In the genomic region with DNA sequence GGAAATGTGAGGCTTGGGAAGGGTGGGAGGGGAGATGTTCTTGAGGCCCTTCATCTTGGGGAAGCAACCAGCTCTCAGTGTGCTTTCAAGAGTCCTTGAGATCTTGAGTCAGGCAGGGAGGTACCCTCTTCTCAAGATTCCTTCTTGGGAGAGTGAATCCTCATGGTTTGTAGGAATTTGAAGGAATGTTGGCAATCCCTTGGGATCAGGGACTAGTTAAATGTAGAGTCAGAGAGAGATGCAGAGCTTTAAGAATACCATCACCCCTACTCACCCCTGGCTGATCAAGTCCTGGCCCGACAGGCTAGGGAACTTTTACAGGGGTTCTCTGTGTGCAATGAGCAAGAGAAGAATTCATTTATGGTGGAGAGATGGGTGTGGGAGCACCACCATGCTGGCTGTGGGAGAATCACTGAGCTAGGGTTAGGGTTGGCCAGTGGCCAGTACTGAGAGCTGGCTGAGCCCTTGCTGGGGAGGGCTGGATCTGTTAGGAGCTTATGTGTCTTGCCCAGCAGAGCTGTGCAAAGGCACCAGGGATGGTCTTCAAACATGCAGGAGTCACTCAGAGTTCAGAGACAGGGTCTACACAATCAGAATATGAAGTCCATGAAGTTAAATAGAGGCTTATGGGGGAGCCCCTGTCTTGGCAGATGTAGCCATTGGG, we compare ENCODE assay signal across 24 mouse cellular contexts. TPM values are rescaled to one million over a fixed set of nuclear protein-coding genes. Genes with fewer than 3 reads are reported as not detected.
"Had no signal": no experiment of that assay in that cellular context is flagged by ENCODE, and none has a peak within 500 bp of the region (broad histone marks: within the 10 kb centered on the region; RNA-seq: fewer than 3 reads in every experiment).

No protein-coding gene starts in this region.

- H3K4me3 ChIP-seq: layer of hippocampus, adult 2 months; limb, embryonic 13.5 days; liver, embryonic 15.5 days; midbrain, embryonic 12.5 days; midbrain, embryonic 15.5 days; neural tube, embryonic 12.5 days; neural tube, embryonic 15.5 days had no signal

- H3K9ac ChIP-seq: limb, embryonic 13.5 days; liver, embryonic 15.5 days; midbrain, embryonic 12.5 days; midbrain, embryonic 15.5 days; neural tube, embryonic 12.5 days; neural tube, embryonic 15.5 days had no signal

- H3K4me1 ChIP-seq: liver, embryonic 15.5 days; midbrain, embryonic 12.5 days; midbrain, embryonic 15.5 days; neural tube, embryonic 12.5 days; neural tube, embryonic 15.5 days had no signal

- H3K27ac ChIP-seq: kidney, postnatal 0 days; layer of hippocampus, adult 2 months; limb, embryonic 13.5 days; liver, embryonic 15.5 days; macrophage; midbrain, embryonic 12.5 days; midbrain, embryonic 15.5 days; neural tube, embryonic 12.5 days; neural tube, embryonic 15.5 days had no signal

- H3K36me3 ChIP-seq: liver, embryonic 15.5 days; midbrain, embryonic 12.5 days; midbrain, embryonic 15.5 days; neural tube, embryonic 12.5 days; neural tube, embryonic 15.5 days had no signal

- DNase-seq: kidney, adult 2 months; kidney, postnatal 25 days; layer of hippocampus, adult 9-11 months; layer of hippocampus, postnatal 36 days; left cerebral cortex, postnatal 4 days; lung, adult 18-20 months; right cerebral cortex, adult 18-20 months; right cerebral cortex, postnatal 14 days; right cerebral cortex, postnatal 4 days; thymus, postnatal 25 days had no signal

- H3K27me3 ChIP-seq: limb, embryonic 13.5 days; liver, embryonic 15.5 days; midbrain, embryonic 12.5 days; midbrain, embryonic 15.5 days; neural tube, embryonic 12.5 days; neural tube, embryonic 15.5 days had no signal

- H3K9me3 ChIP-seq: limb, embryonic 13.5 days; liver, embryonic 15.5 days; midbrain, embryonic 12.5 days; midbrain, embryonic 15.5 days; neural tube, embryonic 12.5 days; neural tube, embryonic 15.5 days had no signal

- H3K4me2 ChIP-seq: limb, embryonic 13.5 days; liver, embryonic 15.5 days; midbrain, embryonic 12.5 days; midbrain, embryonic 15.5 days; neural tube, embryonic 12.5 days; neural tube, embryonic 15.5 days had no signal

- ATAC-seq: midbrain, embryonic 15.5 days had no signal

RNA-seq across cellular contexts. Expression of gene Gtf2a1l, which starts 52.8 kb away (rescaled TPM):
- polyA plus RNA-seq: intestine, postnatal 0 days; kidney, embryonic 14.5 days; kidney, postnatal 0 days; large intestine, adult 2 months; limb, embryonic 13.5 days; liver, adult 2 months; liver, embryonic 15.5 days; macrophage; thymus, postnatal 0 days had no signal
